Mouse (Mus musculus) limb, embryonic 10.5 days (tissue): ENCODE data around the gene Cherp. TPM values are rescaled to one million over a fixed set of nuclear protein-coding genes. Genes with fewer than 3 reads are reported as not detected.
A peak's percentile ranks its signal among the peaks of the same experiment; 100 is the strongest.

Source experiments
- DNase-seq: peaks from one replicate; pipeline ENCODE4 v3.0.0-alpha.2; 2017; ENCODE audit warnings: low spot score
- H3K27ac ChIP-seq: fragments of 300-500 bp; sonication (generic); 2 replicates; pipeline ENCODE4 v1.5.1; 2016; ENCODE audit warnings: mild to moderate bottlenecking
- H3K27me3 ChIP-seq: fragments of 300-500 bp; sonication (generic); 2 replicates; pipeline ENCODE4 v1.6.1; 2016; ENCODE audit warnings: low read depth, mild to moderate bottlenecking; ENCODE audit not compliant: poor library complexity, severe bottlenecking
- H3K36me3 ChIP-seq: fragments of 300-500 bp; sonication (generic); 2 replicates; pipeline ENCODE4 v1.6.1; 2016; ENCODE audit warnings: mild to moderate bottlenecking, moderate library complexity
- H3K4me1 ChIP-seq: fragments of 300-500 bp; sonication (generic); 2 replicates; pipeline ENCODE4 v1.6.1; 2016
- H3K4me3 ChIP-seq: fragments of 300-500 bp; sonication (generic); 2 replicates; pipeline ENCODE4 v1.5.1; 2016; ENCODE audit warnings: mild to moderate bottlenecking, moderate library complexity
- H3K9me3 ChIP-seq: fragments of 300-500 bp; sonication (generic); replicated peaks from 2 replicates; pipeline ENCODE4 v1.6.1; 2016; ENCODE audit warnings: mild to moderate bottlenecking
- WGBS: fragments of 180-500 bp; shearing (Covaris S2); methylation state at CpG from one replicate; pipeline ENCODE4 v1.1.7; 2016; 5-methylcytosine and 5-hydroxymethylcytosine counted together
- polyA plus RNA-seq: library from polyadenylated mRNA; unstranded; fragments of >200 nt; fragmentation: Nextera tagmentation; extraction: Ambion mirVana; gene quantifications from 2 replicates; pipeline ENCODE4 v1.2.1, GENCODE M21; 2016

Cherp gene
- polyA plus RNA-seq: 107 and 116 TPM in 2 replicates

DNA sequence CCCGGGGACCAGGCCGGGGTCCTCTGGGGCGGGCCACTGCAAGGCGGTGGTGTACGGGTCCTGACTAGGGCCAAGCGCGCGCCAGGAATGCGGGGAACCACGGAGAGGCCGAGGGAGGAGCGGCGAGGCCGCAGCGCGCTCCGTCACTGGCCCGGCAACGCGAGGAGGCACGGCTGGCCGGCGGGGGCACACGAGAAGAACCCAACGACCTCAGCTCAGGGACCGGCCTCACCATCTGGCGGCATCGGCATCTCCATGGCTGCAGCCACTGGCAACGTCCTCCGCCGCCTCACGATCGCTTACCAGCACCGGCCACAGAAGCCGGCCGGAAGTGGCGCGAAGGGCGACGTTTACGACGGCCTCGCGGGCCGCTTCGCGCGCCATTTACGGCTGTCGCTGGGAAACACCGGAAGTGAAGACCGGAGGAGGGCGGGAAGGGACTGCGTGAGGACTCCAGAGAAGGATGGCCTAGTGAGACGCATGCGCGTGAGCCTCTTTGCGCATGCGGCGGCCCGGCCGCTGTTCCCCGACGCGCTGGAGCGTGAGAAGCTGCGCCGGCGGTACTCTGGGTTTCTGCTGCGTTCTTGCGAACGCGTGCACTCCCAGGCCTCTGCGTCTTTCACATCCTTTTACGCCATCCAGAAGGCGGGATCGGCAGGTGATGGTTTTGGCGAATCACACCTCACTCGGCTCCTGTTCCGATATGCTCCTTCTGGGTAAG, at the start of gene Cherp:
Gene Cherp (minus strand): TSS at position 401 of the 721 bp plus-strand sequence.
- H3K27me3 ChIP-seq: no peaks in the 10 kb centered on the region
- H3K9me3 ChIP-seq: no peaks in the 10 kb centered on the region
- H3K4me3 ChIP-seq: peak within 1 kb of the TSS; percentile 79
- H3K27ac ChIP-seq: peak within 1 kb of the TSS; percentile 90
- H3K4me1 ChIP-seq: peaks cover 15% of the 10 kb centered on the region
- peak; percentile 98 for DNase-seq
- WGBS: under 1% methylated on average over 80 of the region's 80 CpGs
- H3K36me3 ChIP-seq: peaks cover 53% of the 10 kb centered on the region

DNA sequence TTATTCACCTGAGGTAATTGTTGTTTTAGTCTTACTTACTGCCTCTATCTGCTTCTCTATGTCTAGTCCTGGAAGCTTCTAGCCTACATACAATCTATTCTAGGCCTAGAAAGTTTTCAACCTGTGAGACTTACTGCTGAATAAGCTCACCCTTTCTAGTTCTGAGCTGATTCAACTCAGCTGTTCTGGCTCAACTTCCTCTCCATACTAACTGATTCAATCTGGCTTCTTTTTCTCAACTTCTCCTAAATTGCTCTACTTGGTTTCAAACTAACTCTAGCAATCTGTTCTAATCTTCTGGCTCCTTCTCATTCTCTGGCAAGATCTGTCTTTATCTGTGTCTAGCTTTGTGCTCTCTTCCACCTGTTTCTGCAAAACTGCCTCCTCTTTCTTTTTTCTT, 46.9 kb upstream of the Cherp start:
- Histone ChIP-seq H3K36me3 (peaks cover 20% of the 10 kb centered on the region), H3K4me3 (no peak overlapping the region), H3K27me3 (no peaks in the 10 kb centered on the region), H3K27ac (no peak overlapping the region), H3K4me1 (peaks cover 6% of the 10 kb centered on the region), H3K9me3 (no peaks in the 10 kb centered on the region)
- no peak for DNase-seq

DNA sequence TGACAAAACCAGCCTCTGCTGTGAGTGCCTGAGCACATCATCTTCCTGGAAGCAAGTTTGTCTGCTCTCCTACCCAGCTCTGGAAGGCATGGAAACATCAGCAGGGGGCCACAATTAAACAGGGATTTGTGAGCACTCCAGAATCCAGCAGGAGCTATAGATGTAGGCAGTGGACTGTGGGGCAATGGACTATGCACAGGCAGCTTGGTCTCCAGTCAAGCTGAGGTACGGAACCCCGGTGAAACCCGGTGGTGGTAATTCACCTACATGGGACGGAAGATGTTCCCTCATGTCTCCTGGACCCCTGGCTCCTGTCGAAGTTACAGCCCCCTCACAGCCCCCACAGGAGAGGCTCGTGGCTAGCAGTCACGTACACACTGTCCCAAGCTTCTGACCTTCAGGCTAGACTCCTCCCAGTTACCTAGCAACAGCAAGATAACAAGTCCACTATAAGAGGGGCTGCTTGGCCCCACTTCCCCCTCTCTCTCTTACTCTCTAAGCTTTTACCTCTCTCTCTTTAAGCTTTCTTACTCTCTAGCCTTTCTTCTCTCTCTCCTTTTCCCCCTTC, 42.5 kb upstream of the Cherp start:
- no peak overlapping the region for H3K27ac ChIP-seq

DNA sequence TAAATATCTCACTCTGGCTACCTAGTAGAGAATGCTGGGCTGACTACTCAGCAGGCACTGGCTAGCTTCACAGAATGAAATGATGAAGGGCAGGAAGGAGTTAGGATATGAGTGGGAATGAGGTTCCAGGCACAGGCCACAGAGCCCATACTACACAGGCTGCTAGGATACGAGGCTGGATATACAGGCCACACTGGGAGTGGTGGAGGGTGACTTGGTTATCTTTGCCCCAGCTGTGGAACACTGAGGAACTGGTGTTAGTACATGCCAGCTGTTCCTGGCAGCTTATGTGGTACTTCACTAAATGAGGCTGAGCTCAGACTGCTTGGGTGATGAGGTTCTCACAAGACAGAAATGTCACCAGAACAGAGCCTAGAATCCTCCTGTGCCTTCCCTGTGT, 38.1 kb upstream of the Cherp start:
- Histone ChIP-seq H3K4me1 (peaks cover 4% of the 10 kb centered on the region), H3K27me3 (no peaks in the 10 kb centered on the region), H3K9me3 (no peaks in the 10 kb centered on the region), H3K27ac (no peak overlapping the region), H3K4me3 (no peak overlapping the region), H3K36me3 (peaks cover 17% of the 10 kb centered on the region; the same call in 1 of the 2 replicates)
- DNase-seq: no peak
- WGBS: 93% methylated on average over 1 of the region's 1 CpGs

More for the DNA sequence above, 42.5 kb upstream of the Cherp start:
- Histone ChIP-seq H3K4me1 (peaks cover 6% of the 10 kb centered on the region), H3K36me3 (peaks cover 17% of the 10 kb centered on the region; the same call in 1 of the 2 replicates), H3K27me3 (no peaks in the 10 kb centered on the region), H3K9me3 (no peaks in the 10 kb centered on the region), H3K4me3 (no peak overlapping the region)
- no peak for DNase-seq
- 90% methylated on average over 7 of the region's 7 CpGs for WGBS

DNA sequence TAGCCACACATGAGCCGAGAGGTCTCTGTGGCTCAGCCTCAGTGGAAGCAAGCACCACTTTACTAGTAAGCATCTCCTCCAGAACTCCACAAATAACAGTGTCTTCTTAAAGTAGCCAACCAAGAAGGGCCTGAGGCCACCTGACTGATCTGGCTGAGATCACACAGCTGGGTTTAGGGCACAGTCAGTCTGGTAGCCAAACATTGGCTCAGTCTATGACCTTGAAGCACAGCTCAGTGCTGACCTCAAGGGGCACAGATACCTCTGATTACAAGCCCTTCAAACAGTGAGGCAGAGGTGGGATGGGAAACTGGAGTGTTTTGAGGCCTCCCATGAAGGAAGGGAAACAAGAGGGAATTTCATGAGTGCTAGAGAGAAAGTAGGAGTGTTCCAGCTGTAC, 37.6 kb upstream of the Cherp start:
- Histone ChIP-seq H3K27me3 (no peaks in the 10 kb centered on the region), H3K9me3 (no peaks in the 10 kb centered on the region), H3K4me3 (no peak overlapping the region), H3K36me3 (peaks cover 15% of the 10 kb centered on the region; the same call in 1 of the 2 replicates), H3K27ac (no peak overlapping the region), H3K4me1 (no peaks in the 10 kb centered on the region)
- WGBS: 93% methylated on average over 1 of the region's 1 CpGs
- DNase-seq: no peak

DNA sequence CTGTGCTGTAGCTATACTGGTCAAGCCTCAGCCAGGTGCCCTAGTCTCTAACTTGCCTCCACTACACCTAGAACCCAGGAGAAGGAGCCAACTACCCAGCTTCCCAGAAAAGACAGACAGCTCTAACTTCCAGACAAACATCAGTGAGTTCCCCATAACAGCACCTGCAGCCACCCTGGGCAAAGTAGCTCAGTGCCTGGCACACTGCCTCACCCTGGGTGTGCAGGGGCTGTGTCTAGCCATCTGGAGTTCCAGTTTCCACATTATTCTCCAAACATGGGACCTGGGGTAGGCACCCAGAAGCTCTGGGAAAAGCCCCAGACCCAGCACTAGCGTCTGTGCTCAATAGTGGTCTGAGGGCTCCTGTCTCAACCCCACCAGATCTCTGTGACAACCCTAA, 32.5 kb upstream of the Cherp start:
- Histone ChIP-seq H3K9me3 (no peaks in the 10 kb centered on the region), H3K27me3 (no peaks in the 10 kb centered on the region), H3K4me3 (no peak overlapping the region), H3K4me1 (no peaks in the 10 kb centered on the region), H3K27ac (no peak overlapping the region), H3K36me3 (peaks cover 14% of the 10 kb centered on the region; the same call in 1 of the 2 replicates)
- 90% methylated on average over 1 of the region's 1 CpGs for WGBS
- no peak for DNase-seq

DNA sequence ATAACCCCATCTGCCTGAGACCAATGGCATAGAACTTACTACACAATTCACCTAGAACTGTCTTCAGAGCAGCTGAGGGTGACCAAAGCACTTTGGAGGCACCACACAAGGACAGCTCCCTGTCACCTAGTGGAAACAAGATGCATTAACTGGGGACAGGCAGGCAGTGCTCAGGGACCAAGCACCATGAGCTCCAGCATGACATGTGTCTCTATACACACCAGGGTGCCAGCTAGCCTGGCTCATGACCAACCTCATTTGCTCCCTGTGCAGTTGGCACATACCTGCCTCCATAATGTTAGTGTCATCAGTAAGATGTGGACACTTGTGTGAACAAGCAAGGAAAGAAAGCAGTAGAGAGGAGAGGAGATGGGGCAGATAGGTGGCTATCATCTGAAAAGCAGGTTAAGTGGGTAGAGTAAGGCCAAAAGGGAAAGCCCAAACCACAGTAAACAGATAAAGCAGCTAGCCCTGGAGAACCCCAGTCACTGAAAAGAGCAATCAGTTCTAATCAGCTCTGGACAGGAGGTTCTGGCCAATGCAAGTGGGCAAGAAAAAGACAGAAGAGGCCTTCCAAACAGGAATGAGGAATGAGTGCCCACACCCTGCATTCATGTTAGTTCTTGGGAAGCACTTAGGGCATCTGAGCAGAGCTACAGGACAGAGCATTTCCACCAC, 29.8 kb upstream of the Cherp start:
- DNase-seq: no peak
- H3K9me3 ChIP-seq: no peaks in the 10 kb centered on the region
- H3K4me3 ChIP-seq: no peak overlapping the region

DNA sequence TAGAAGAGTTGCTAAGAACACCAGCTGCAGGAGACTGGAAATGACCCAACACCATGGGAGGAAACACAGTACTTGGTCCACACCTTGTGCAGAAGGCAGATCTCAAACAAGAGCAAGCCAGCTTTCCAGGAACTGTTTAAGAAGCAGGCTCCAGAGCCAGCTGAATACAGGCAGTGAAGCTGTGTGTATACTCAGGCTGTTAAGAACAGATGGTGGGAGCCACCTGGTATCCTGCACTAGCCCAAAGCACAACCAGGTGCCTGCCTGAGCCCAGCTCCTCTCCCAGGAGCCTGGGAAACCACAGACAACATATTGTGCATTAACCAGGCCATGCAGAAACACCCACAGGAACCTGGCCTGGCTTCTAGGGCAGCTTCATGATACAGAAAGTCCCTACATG, 29.1 kb upstream of the Cherp start:
- no peaks in the 10 kb centered on the region for H3K27me3 ChIP-seq
- H3K9me3 ChIP-seq: no peaks in the 10 kb centered on the region
- peaks cover 25% of the 10 kb centered on the region for H3K36me3 ChIP-seq
- no peak overlapping the region for H3K27ac ChIP-seq
- no peak overlapping the region for H3K4me3 ChIP-seq
- no peak for DNase-seq
- H3K4me1 ChIP-seq: no peaks in the 10 kb centered on the region

More for the DNA sequence above, 29.8 kb upstream of the Cherp start:
- peaks cover 21% of the 10 kb centered on the region for H3K36me3 ChIP-seq
- no peaks in the 10 kb centered on the region for H3K27me3 ChIP-seq
- no peak overlapping the region for H3K27ac ChIP-seq
- no peaks in the 10 kb centered on the region for H3K4me1 ChIP-seq

DNA sequence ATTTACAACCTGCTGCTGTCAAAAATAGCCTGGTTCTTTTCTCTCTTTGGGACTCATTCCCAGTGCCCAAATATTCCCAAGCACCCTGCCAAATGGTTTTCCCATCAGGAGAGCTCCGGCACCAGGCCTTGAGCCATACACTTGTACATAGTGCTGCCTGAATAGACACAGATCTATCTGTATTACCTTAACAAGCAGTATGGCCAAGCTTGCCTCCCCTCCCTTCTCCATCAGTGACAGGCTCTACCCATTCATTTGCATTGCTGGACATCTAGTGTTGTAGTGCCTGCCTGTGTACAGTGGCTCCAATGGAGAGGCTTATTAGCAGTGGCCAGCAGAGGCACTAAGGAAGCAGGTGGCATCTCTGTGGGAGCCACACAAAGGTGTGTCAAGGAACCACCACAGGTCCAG, 25.5 kb upstream of the Cherp start:
- Histone ChIP-seq H3K4me3 (no peak overlapping the region), H3K27me3 (no peaks in the 10 kb centered on the region), H3K4me1 (no peaks in the 10 kb centered on the region), H3K36me3 (peaks cover 58% of the 10 kb centered on the region), H3K9me3 (no peaks in the 10 kb centered on the region), H3K27ac (no peak overlapping the region)
- no peak for DNase-seq
- 97% methylated on average over 1 of the region's 1 CpGs for WGBS

DNA sequence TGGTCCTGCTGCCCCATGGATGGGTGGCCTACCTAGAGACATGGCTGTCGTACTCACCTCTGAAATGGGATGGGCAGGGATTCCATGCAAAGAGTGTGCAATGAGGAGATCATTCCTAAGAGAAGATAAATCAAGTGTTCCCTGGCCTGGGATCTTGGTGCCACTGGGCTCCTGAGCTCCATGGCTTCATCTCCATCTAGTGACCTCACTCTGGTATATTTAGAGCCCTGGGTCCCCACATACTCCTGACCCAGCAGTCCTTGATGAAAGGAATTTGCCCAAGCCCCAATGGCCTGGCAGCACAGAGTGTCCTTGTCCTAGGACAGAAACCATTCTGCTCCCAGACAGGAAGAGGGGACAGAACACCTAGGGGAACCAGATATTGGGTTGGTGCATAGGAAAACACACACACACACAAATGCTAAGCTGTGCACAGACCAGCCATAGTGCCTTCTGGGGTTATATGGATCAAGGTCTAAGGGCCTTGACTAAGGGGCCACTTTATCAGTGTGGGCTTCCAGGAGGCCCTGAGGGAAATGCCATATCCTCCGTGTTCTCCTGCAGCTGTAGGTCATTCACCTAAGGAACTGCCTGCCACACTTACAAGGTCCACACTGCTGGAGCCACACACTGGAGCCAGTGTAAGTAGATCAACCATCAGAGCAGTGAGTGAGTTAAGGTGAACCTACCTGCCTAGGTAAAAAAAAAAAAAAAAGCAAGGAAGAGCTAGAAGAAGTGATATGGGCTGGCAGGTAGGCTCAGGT, 24.7 kb upstream of the Cherp start:
- Histone ChIP-seq H3K36me3 (peaks cover 66% of the 10 kb centered on the region), H3K4me1 (no peaks in the 10 kb centered on the region), H3K27ac (no peak overlapping the region), H3K9me3 (no peaks in the 10 kb centered on the region), H3K4me3 (no peak overlapping the region), H3K27me3 (no peaks in the 10 kb centered on the region)
- DNase-seq: no peak
- WGBS: 88% methylated on average over 2 of the region's 2 CpGs

DNA sequence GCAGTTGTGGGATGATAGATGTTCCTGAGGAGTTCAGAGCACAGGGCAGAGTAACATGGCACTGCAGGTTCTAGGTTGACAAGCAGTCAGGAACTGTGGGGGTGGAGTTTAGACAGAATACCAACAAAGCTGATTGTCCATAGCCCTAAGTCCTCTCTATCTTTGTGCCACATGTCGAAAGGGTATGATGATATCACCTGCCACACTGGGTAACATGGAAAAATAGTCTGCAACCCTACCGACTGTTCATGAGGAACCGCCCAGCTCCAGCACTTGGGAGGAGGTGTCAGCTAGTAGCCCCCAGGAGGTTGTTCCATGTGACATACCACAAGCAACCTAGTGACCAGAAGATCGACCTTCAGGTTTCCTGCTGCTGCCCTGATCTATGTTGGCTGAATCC, 23.5 kb upstream of the Cherp start:
- Histone ChIP-seq H3K36me3 (peaks cover 70% of the 10 kb centered on the region), H3K9me3 (no peaks in the 10 kb centered on the region), H3K27me3 (no peaks in the 10 kb centered on the region), H3K4me3 (no peak overlapping the region), H3K4me1 (peaks cover 8% of the 10 kb centered on the region), H3K27ac (no peak overlapping the region)
- 92% methylated on average over 4 of the region's 4 CpGs for WGBS
- DNase-seq: no peak

DNA sequence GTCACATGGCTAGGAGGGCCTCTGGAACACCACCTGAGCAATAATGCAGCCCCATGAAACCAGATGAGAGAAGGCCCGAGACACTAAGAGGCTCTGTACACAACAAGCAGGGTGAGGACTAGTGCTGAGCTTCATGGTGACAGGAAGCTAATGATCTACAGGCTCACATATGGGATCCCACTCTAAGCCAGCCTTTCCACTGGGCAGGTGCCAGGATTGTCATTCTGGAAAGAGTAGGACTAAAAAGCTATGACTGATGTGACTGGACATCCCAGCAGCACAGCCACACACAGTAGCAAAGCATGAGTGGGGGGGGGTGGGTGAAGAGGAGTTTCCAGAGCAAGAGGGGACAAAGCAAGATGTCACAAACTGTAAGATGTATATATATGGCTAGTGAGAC, 22.9 kb upstream of the Cherp start:
- peaks cover 12% of the 10 kb centered on the region for H3K4me1 ChIP-seq
- 100% methylated on average over 1 of the region's 1 CpGs for WGBS
- DNase-seq: no peak
- H3K4me3 ChIP-seq: no peak overlapping the region
- H3K36me3 ChIP-seq: peaks cover 67% of the 10 kb centered on the region
- no peaks in the 10 kb centered on the region for H3K27me3 ChIP-seq
- H3K9me3 ChIP-seq: no peaks in the 10 kb centered on the region
- no peak overlapping the region for H3K27ac ChIP-seq

DNA sequence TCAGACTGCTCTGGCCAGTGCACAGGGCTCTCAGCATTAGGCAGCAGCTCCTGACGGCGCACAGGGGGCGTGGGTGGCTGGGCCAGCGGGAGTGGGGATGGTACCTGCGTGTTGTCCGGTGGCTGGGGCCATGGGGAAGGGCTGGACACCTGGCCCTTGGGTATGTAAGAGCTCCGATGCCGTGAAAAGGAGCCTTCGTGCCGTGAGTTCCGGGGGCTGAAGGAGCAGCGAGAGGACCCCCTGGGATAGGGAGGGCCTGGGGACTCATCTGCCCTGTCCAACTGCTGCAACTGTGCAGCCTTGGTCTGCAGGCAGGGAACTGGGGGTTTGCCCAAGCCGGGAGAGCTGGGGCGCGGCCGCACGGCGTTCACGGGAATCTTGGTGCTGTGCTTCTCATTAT, 21.2 kb upstream of the Cherp start:
- H3K4me1 ChIP-seq: peaks cover 19% of the 10 kb centered on the region
- no peak overlapping the region for H3K27ac ChIP-seq
- no peak overlapping the region for H3K4me3 ChIP-seq
- WGBS: 92% methylated on average over 19 of the region's 19 CpGs
- peaks cover 59% of the 10 kb centered on the region for H3K36me3 ChIP-seq
- no peaks in the 10 kb centered on the region for H3K27me3 ChIP-seq
- DNase-seq: no peak
- H3K9me3 ChIP-seq: no peaks in the 10 kb centered on the region
